Mouse (Mus musculus) testis, adult 2 months (tissue): ENCODE measurements around the gene Ccm2l. TPM values are rescaled to one million over a fixed set of nuclear protein-coding genes. Genes with fewer than 3 reads are reported as not detected.

ENCODE experiments used
- H3K27ac ChIP-seq: fragments of 200-500 bp; 2 replicates; pipeline ENCODE4 v1.5.1; 2012; ENCODE audit warnings: low read depth, low read length; ENCODE audit not compliant: control insufficient read depth, insufficient read depth
- H3K27me3 ChIP-seq: fragments of 200-500 bp; 2 replicates; pipeline ENCODE4 v1.6.1; 2012; ENCODE audit warnings: mild to moderate bottlenecking, low read length, moderate library complexity; ENCODE audit not compliant: control insufficient read depth, insufficient read depth
- H3K36me3 ChIP-seq: fragments of 200-500 bp; 2 replicates; pipeline ENCODE4 v1.6.1; 2012; ENCODE audit warnings: mild to moderate bottlenecking, low read length; ENCODE audit not compliant: control insufficient read depth, insufficient read depth
- H3K4me1 ChIP-seq: fragments of 200-500 bp; 2 replicates; pipeline ENCODE4 v1.6.1; 2012; ENCODE audit warnings: low read length; ENCODE audit not compliant: control insufficient read depth, insufficient read depth
- H3K4me3 ChIP-seq: fragments of 200-500 bp; 2 replicates; pipeline ENCODE4 v1.5.1; 2012; ENCODE audit warnings: low read depth, mild to moderate bottlenecking, low read length, moderate library complexity, mixed read lengths; ENCODE audit not compliant: control insufficient read depth
- CTCF ChIP-seq: fragments of 200-500 bp; IDR thresholded peaks from 2 replicates; pipeline ENCODE4 v1.5.1; 2012; ENCODE audit warnings: low read depth, mild to moderate bottlenecking, inconsistent platforms, low read length, moderate library complexity; ENCODE audit not compliant: control insufficient read depth, insufficient read depth, insufficient replicate concordance
- POLR2A ChIP-seq: fragments of 200-500 bp; IDR thresholded peaks from 2 replicates; pipeline ENCODE4 v1.6.1; 2012; ENCODE audit warnings: low read depth, mild to moderate bottlenecking, inconsistent platforms, low read length, moderate library complexity; ENCODE audit not compliant: control insufficient read depth
- polyA plus RNA-seq: library from polyadenylated mRNA; depleted of rRNA; stranded (reverse); fragments of >200 nt; gene quantifications from 2 replicates; pipeline ENCODE4 v1.2.3, GENCODE M21; 2012; rRNA removed

Gene Ccm2l
- polyA plus RNA-seq = 1.3 and 1.4 TPM in 2 replicates

DNA sequence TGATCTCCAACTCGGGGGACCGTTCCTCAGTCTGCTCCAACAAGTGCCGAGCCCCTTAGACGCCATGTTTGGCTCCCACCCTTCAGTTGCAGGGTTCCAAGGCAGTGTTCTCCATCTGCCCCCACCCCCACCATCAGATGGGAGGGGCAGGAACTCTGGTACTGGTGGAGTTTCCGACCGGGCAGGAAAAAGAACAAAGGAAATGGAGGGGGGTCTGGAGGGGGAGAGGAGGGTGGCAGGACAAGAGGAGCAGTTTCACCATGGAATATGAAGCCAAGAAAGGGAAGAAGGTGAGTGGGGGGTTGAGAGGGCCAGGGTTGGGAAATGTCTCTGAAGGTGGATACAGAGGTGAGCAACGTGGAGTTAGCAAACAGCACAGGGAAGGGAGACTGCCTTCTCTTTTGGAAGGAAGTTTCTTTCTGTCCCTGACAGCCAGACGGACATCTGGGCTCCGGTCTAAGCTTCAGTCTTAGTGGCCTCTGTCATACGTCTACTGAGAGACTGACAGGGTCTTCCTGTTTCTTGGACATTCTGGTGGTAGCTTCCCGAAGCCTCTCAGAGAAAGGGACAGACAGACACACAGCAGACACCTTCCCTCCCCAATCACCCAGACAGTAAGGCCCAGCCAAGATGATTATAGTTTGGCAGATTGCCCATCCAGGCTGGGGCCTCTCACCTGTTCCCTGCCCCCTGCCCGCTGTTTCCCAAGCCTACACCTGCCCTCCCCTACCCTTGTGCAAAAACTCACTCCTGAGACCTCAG, at the start of gene Ccm2l:
TSS of gene Ccm2l (plus strand) at position 209 of the 762 bp plus-strand sequence.
- no peak for TF ChIP-seq CTCF
- no peak for TF ChIP-seq POLR2A
- Histone ChIP-seq H3K27me3 (no peaks in the 10 kb centered on the region), H3K4me3 (no peak within 1 kb of the TSS), H3K27ac (no peak within 1 kb of the TSS), H3K36me3 (no peaks in the 10 kb centered on the region), H3K4me1 (peaks cover 15% of the 10 kb centered on the region)

DNA sequence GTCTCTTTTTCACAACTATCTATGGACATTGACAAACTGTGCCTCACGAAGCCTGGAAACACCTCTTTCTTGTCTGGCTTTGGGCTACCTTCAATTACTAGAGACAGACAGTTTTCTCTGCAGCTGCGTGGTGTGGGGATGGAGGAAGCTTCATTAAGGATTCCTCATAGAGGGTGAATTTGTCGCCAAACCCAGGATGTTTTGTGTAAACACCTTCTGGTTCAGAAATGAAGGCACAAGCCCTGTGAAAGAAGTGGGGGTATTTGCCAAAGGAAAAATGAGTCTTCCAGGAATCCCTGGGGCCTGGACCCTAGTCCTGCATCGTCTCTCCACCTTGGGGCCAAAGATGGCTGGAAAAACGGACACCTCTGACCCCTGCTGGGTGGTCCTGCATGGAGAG, 49.0 kb upstream of the Ccm2l start:
- Histone ChIP-seq H3K27ac (no peak overlapping the region), H3K27me3 (no peaks in the 10 kb centered on the region), H3K36me3 (peaks cover 2% of the 10 kb centered on the region), H3K4me1 (peaks cover 2% of the 10 kb centered on the region; the same call in 1 of the 2 replicates), H3K4me3 (no peak overlapping the region)
- TF ChIP-seq CTCF = no peak
- no peak for TF ChIP-seq POLR2A

DNA sequence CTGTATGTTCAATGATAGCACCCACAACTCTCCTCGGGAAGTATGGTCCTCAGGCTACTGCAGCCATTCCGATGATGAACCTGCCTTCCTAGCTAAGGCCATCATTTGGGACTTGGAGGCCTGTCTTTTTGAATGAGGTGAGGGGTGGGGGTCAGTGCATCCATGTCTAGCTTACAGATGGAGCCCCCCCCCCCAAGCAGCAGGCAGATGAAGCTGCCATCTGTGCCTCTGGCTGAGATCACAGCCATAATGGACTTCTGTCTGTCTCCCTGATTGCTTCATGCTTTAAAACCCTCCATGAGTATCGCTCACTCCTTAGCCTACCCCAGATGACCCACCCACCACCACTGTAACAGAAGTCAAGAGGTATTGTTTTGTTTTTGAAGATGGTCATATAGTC, 46.4 kb upstream of the Ccm2l start:
- no peaks in the 10 kb centered on the region for H3K36me3 ChIP-seq
- H3K27ac ChIP-seq = no peak overlapping the region
- TF ChIP-seq POLR2A = no peak
- no peak for TF ChIP-seq CTCF
- no peak overlapping the region for H3K4me3 ChIP-seq
- peaks cover 2% of the 10 kb centered on the region; the same call in 1 of the 2 replicates for H3K4me1 ChIP-seq
- no peaks in the 10 kb centered on the region for H3K27me3 ChIP-seq

DNA sequence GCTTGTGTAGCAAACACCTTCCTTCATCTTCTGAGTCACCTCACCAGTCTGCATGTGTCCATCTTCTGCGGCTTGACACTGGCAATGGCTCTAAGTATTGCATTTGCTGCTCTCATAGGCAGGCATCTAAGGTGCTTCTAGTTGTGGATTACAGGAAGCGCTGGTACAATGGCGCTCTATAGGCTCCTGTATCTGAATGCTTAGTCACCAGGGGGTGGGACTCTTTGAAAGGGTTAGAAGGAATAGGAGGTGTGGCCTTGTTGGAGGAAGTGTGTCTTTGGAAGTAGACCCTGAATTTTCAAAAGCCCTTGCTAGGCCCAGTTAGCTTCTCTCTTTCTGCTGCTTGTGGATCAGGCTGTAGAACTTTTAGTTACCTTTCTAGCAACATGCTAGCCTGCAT, 44.6 kb upstream of the Ccm2l start:
- no peak overlapping the region for H3K4me3 ChIP-seq
- H3K27me3 ChIP-seq = no peaks in the 10 kb centered on the region
- H3K36me3 ChIP-seq = no peaks in the 10 kb centered on the region
- TF ChIP-seq POLR2A (no peak), CTCF (no peak)
- no peak overlapping the region for H3K27ac ChIP-seq
- no peaks in the 10 kb centered on the region for H3K4me1 ChIP-seq

GRCm38 (mm10) chr2:153022855-153023254, 42.9 kb upstream of the Ccm2l start:
- H3K27ac ChIP-seq = no peak overlapping the region

DNA sequence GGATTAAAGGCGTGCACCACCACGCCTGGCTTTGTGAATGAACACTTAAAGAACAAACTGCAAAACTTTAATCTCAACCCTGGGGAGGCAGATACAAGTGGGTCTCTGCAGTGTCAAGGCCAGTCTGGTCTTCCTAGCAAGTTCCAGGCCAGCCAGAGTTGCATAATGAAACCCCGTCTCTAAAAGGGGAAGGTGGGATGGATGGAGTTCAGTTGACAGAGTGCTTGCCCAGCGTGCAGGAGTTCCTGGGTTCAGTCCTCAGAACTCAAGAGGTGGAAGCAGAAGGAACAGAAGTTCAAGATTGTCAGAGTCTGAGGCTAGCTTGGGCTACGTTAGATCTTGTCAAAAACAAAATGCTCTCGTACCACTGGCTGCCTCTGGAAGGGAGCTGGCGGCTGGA, 39.7 kb upstream of the Ccm2l start:
- TF ChIP-seq POLR2A (no peak), CTCF (no peak)
- no peaks in the 10 kb centered on the region for H3K36me3 ChIP-seq
- H3K27ac ChIP-seq = no peak overlapping the region
- no peaks in the 10 kb centered on the region for H3K27me3 ChIP-seq
- peaks cover under 1% of the 10 kb centered on the region; the same call in 1 of the 2 replicates for H3K4me1 ChIP-seq
- H3K4me3 ChIP-seq = no peak overlapping the region

More at GRCm38 (mm10) chr2:153022855-153023254, 42.9 kb upstream of the Ccm2l start:
- TF ChIP-seq CTCF = no peak
- no peak for TF ChIP-seq POLR2A
- no peak overlapping the region for H3K4me3 ChIP-seq
- no peaks in the 10 kb centered on the region for H3K36me3 ChIP-seq
- H3K4me1 ChIP-seq = no peaks in the 10 kb centered on the region
- H3K27me3 ChIP-seq = no peaks in the 10 kb centered on the region

GRCm38 (mm10) chr2:153027501-153027900, 38.3 kb upstream of the Ccm2l start:
- Histone ChIP-seq H3K36me3 (no peaks in the 10 kb centered on the region), H3K27ac (no peak overlapping the region), H3K4me1 (peaks cover 10% of the 10 kb centered on the region), H3K27me3 (no peaks in the 10 kb centered on the region), H3K4me3 (no peak overlapping the region)
- TF ChIP-seq POLR2A = no peak
- TF ChIP-seq CTCF = no peak

DNA sequence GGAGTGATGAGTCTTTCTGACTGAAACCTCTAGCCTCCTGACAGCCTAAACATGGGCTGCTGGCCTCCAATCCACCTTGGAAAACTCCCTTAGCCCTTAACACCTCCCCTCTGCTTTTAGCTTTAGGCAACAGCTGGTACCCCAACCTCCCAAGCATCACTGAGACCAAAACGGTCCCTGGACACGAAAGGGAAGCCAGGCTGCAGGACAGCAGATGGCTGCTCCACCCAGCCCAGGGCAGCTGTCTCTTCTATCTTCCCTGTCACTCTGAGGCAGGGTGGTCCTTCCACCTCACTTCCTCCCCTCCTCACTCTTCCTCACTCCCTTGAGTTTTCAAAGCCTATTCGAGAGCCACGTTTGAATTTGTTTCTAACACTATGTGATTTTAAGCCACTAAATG, 35.3 kb upstream of the Ccm2l start:
- Histone ChIP-seq H3K36me3 (no peaks in the 10 kb centered on the region), H3K27me3 (no peaks in the 10 kb centered on the region), H3K4me3 (no peak overlapping the region), H3K4me1 (peaks cover 13% of the 10 kb centered on the region), H3K27ac (no peak overlapping the region)
- TF ChIP-seq CTCF (no peak), POLR2A (no peak)
